Mouse (Mus musculus) small intestine, adult 2 months (tissue): ENCODE results near the gene Sdk2. TPM values are rescaled to one million over a fixed set of nuclear protein-coding genes. Genes with fewer than 3 reads are reported as not detected.

ENCODE experiments used
- H3K27ac ChIP-seq: fragments of 200-500 bp; 2 replicates; pipeline ENCODE4 v1.5.1; 2012; ENCODE audit warnings: low read depth, low read length, control low read depth, inconsistent platforms; ENCODE audit not compliant: insufficient read depth
- H3K27me3 ChIP-seq: fragments of 200-500 bp; 2 replicates; pipeline ENCODE4 v1.6.1; 2012; ENCODE audit warnings: mild to moderate bottlenecking, moderate library complexity, low read length, inconsistent platforms; ENCODE audit not compliant: control insufficient read depth, insufficient read depth
- H3K36me3 ChIP-seq: fragments of 200-500 bp; 2 replicates; pipeline ENCODE4 v1.6.1; 2012; ENCODE audit warnings: mild to moderate bottlenecking, low read length, control low read depth, inconsistent platforms; ENCODE audit not compliant: control insufficient read depth, insufficient read depth
- H3K4me1 ChIP-seq: fragments of 200-500 bp; 2 replicates; pipeline ENCODE4 v1.6.1; 2012; ENCODE audit warnings: low read length, inconsistent platforms, mixed read lengths; ENCODE audit not compliant: control insufficient read depth, insufficient read depth, insufficient read length
- H3K4me3 ChIP-seq: fragments of 200-500 bp; 2 replicates; pipeline ENCODE4 v1.5.1; 2012; ENCODE audit warnings: low read depth, mild to moderate bottlenecking, control low read depth, inconsistent platforms, low read length, moderate library complexity
- CTCF ChIP-seq: fragments of 200-500 bp; IDR thresholded peaks from 2 replicates; pipeline ENCODE4 v1.5.1; 2012; ENCODE audit warnings: low read depth, mild to moderate bottlenecking, control low read depth, inconsistent platforms, low read length, moderate library complexity, mixed read lengths; ENCODE audit not compliant: insufficient replicate concordance, insufficient read length; ENCODE audit errors: extremely low read depth
- POLR2A ChIP-seq: fragments of 200-500 bp; IDR thresholded peaks from 2 replicates; pipeline ENCODE4 v1.6.1; 2012; ENCODE audit warnings: low read depth, mild to moderate bottlenecking, control low read depth, inconsistent platforms, low read length, moderate library complexity
- WGBS: fragments of 180-500 bp; shearing (Covaris S2); methylation state at CpG from one replicate; pipeline ENCODE4 v1.1.7; 2018; 5-methylcytosine and 5-hydroxymethylcytosine counted together
- polyA plus RNA-seq: library from polyadenylated mRNA; depleted of rRNA; stranded (reverse); fragments of >200 nt; gene quantifications from 2 replicates; pipeline ENCODE4 v1.2.3, GENCODE M21; 2012

Sdk2 gene
- polyA plus RNA-seq, 1 experiment: 0.81 TPM

DNA sequence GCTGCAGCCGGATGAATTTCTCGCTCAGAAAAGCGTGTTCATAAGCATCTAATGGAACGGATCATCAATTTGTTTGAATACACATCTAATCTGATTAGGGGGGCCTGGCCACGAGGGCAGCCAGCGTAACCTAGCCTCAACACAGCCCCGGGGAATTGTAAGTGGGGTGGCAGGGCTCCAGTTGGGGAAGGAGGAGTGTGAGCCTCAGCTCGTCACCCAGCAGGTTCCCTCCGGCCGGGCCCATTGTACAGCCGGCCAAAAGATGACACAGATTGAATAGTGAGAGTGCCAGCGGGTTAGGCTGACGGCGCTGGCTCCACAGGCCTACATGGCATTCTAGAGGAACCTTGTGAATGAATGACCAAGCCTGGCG is 115.2 kb downstream of the Sdk2 start:
- Histone ChIP-seq H3K4me1 (no peaks in the 10 kb centered on the region), H3K27me3 (no peaks in the 10 kb centered on the region), H3K36me3 (no peaks in the 10 kb centered on the region), H3K27ac (no peak overlapping the region), H3K4me3 (no peak overlapping the region)
- WGBS: 72% methylated on average over 15 of the region's 15 CpGs
- TF ChIP-seq POLR2A (no peak), CTCF (no peak)

DNA sequence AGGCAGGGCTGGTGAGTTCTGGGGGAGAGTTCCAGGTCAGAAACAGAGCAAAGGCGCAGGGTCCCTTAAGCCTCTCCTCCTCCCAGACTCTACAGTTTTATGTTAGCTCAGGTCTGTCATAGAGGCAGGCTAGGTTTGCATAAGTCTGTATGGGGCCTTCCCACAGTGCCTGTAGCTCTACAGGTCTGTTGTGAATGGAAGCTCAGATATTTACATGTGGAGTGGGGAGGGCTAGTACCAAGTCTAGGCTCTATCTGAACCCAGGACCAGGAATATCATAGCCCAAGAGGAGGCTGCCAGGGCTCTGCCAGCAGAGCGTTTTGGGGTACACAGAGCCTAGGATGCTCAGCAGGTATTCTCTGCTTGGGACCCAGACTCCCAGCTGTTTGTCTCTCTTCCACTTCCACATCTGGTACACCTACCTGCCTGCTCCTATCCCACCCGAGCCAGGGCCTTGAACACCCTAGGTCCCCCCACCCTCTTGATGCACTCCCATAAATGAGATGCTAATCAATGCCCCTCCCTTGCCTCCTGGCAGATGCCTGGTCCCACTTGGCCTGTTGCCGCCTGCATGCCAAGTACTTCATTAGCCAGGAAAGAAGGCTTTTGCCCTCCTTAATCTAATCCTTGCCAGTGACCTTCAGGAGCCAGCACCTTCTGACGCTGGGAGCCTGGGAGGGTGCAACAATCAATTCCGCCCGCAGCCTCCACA is 115.8 kb downstream of the Sdk2 start:
- TF ChIP-seq POLR2A: no peak
- TF ChIP-seq CTCF: no peak
- Histone ChIP-seq H3K36me3 (no peaks in the 10 kb centered on the region), H3K4me3 (no peak overlapping the region), H3K27me3 (no peaks in the 10 kb centered on the region), H3K27ac (no peak overlapping the region), H3K4me1 (no peaks in the 10 kb centered on the region)
- WGBS: 64% methylated on average over 7 of the region's 7 CpGs

DNA sequence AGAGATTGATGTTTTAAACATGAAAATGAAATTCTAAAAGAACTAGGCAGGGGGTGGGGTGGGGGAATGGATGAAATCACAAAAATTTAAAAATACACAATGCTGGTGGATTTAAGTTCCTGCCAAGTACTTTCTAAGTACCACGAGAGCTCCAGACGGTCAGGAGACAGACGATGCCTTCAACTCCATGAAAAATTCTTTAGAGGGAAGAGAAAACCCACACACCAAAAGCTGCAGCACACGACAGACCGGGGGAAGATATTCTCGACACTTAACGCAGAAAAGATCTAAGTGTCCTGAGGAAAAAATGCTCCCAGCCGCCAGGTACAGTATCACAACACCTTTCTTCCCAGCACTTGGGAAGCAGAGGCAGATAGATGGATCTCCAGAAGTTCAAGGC is 118.2 kb downstream of the Sdk2 start:
- Histone ChIP-seq H3K27ac (no peak overlapping the region), H3K36me3 (no peaks in the 10 kb centered on the region), H3K4me3 (no peak overlapping the region), H3K4me1 (no peaks in the 10 kb centered on the region), H3K27me3 (no peaks in the 10 kb centered on the region)
- WGBS: 73% methylated on average over 8 of the region's 8 CpGs
- TF ChIP-seq POLR2A (no peak), CTCF (no peak)

DNA sequence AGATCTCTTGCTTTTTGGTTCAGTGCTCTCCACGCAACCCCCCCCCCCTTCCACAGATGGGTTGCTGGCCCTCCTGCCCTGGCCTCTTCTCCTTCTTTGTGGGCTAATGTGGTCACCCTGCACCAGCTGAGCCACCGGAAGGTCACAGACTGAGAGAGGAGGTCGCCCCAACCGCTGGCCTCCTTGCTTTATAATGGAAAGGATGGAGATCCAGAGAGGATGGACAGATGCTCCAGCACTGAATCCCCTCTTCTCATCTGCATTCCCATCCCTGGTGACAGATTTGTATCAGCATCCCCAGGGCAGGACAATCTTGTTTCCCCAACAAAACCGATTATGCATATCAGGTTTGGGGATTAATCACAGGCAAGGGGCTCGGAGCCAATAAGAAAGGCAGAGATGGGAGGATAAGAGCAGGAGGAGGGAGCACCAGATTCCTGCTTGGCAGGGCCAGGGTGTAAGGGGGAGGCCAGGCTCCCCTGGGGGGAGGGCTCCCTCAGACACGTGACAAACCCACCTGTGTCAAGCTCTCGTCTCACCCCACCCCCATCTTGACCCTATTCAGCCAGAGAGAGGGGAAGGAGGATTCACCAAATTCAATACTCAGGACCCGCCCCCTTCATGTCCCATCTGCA is 124.6 kb downstream of the Sdk2 start:
- Histone ChIP-seq H3K4me1 (no peaks in the 10 kb centered on the region), H3K36me3 (no peaks in the 10 kb centered on the region), H3K4me3 (no peak overlapping the region), H3K27ac (no peak overlapping the region), H3K27me3 (no peaks in the 10 kb centered on the region)
- WGBS: 57% methylated on average over 9 of the region's 9 CpGs
- TF ChIP-seq CTCF (no peak), POLR2A (no peak)

DNA sequence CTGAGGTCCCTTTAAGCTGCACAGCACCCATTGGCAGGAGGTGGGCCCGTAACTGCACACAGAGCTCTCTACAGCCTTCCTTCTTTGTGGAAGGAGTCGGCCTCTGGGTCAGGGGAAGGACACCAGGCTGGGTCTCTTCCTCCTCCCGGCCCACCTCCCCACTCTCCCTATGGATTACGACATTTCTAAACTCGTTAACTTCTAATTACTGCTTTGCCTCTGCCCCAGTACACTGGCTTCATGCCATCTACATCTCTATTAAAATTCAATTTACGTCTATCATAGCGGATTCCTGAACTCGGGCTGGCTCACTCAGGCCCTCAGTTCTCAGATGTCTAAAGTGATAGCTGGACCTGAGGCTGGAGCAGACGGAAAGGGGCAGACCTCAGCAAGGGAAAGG is 133.2 kb downstream of the Sdk2 start:
- 64% methylated on average over 9 of the region's 9 CpGs for WGBS
- no peak overlapping the region for H3K27ac ChIP-seq
- TF ChIP-seq CTCF (no peak), POLR2A (no peak)

DNA sequence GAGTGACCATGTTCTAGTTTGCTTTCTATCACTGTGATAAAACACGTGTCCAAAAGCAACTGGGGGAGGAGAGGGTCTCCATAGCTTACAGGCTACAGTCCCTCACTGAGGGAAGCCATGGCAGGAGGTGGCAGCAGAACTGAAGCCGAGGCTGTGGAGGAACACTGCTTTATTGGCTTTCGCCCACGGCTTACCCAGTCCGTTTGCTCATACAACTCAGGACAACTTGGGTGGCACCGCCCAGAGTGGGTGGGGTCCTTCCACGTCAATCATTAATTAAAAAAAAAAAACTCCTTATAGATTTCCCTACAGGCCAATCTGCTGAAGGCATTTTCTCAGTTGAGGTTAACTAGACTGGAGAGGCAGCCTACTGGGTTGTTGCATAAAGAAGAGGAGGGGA is 133.9 kb downstream of the Sdk2 start:
- TF ChIP-seq CTCF: no peak
- no peak for TF ChIP-seq POLR2A
- 26% methylated on average over 7 of the region's 7 CpGs for WGBS
- H3K36me3 ChIP-seq: no peaks in the 10 kb centered on the region
- no peak overlapping the region for H3K27ac ChIP-seq
- H3K4me3 ChIP-seq: no peak overlapping the region
- H3K4me1 ChIP-seq: no peaks in the 10 kb centered on the region
- H3K27me3 ChIP-seq: no peaks in the 10 kb centered on the region

More for the DNA sequence above, 133.2 kb downstream of the Sdk2 start:
- no peaks in the 10 kb centered on the region for H3K36me3 ChIP-seq
- H3K27me3 ChIP-seq: no peaks in the 10 kb centered on the region
- no peaks in the 10 kb centered on the region for H3K4me1 ChIP-seq
- no peak overlapping the region for H3K4me3 ChIP-seq

DNA sequence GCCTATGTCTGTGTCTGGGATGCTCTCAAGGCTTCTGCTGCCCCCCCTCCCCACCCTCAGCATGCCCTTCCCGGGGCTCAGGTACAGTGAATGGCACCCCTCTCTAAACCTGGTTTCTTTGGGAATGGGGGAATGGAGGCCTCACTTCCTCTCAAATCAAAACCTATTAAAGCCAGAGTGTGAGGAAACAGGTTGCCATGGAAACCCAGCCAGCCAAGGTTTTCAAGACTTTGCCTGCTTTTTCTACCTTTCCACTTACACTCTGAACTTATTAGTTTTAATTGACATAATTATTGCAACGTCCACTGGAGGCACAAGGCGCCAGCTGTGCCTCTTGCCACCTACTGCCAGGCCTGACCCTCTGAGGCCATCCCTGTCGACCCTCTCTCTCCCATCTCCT is 135.1 kb downstream of the Sdk2 start:
- Histone ChIP-seq H3K27ac (no peak overlapping the region), H3K36me3 (no peaks in the 10 kb centered on the region), H3K4me1 (no peaks in the 10 kb centered on the region), H3K4me3 (no peak overlapping the region), H3K27me3 (no peaks in the 10 kb centered on the region)
- TF ChIP-seq POLR2A (no peak), CTCF (no peak)
- 65% methylated on average over 4 of the region's 4 CpGs for WGBS
